Mouse (Mus musculus) E14TG2a.4 (cell line): ENCODE results near the gene Odf2.

Experiments used
- H3K27me3 ChIP-seq: 2 replicates; pipeline ENCODE4 v1.6.1; 2014; ENCODE audit warnings: low read length, control low read depth; ENCODE audit not compliant: insufficient read depth
- H3K36me3 ChIP-seq: 2 replicates; pipeline ENCODE4 v1.6.1; 2014; ENCODE audit warnings: low read length, control low read depth; ENCODE audit not compliant: insufficient read depth
- H3K4me1 ChIP-seq: replicated peaks from 2 replicates; pipeline ENCODE4 v1.6.1; 2014; ENCODE audit warnings: low read depth, low read length, control low read depth
- H3K4me3 ChIP-seq: replicated peaks from 2 replicates; pipeline ENCODE4 v1.5.1; 2014; ENCODE audit warnings: mild to moderate bottlenecking, low read length
- H3K9me3 ChIP-seq: 2 replicates; pipeline ENCODE4 v1.6.1; 2014; ENCODE audit warnings: low read length, control low read depth
- CTCF ChIP-seq: conservative IDR thresholded peaks from 2 replicates; pipeline ENCODE4 v1.5.1; 2014; ENCODE audit warnings: low read length
- NANOG ChIP-seq: IDR thresholded peaks from 2 replicates; pipeline ENCODE4 v1.6.1; 2014; ENCODE audit warnings: borderline replicate concordance, low read length, mixed read lengths
- POU5F1 ChIP-seq: IDR thresholded peaks from 2 replicates; pipeline ENCODE4 v1.6.1; 2014; ENCODE audit warnings: low read length, borderline replicate concordance

The Odf2 gene

GRCm38 (mm10) chr2:29857967-29858366 is 31.1 kb upstream of the Odf2 start:
- H3K36me3 ChIP-seq: no peaks in the 10 kb centered on the region
- peaks cover 65% of the 10 kb centered on the region for H3K4me1 ChIP-seq
- no peak overlapping the region for H3K4me3 ChIP-seq
- H3K9me3 ChIP-seq: no peaks in the 10 kb centered on the region
- TF ChIP-seq NANOG (no peak), CTCF (no peak), POU5F1 (no peak)
- H3K27me3 ChIP-seq: peaks cover 31% of the 10 kb centered on the region

- Histone ChIP-seq H3K27me3 (peaks cover 34% of the 10 kb centered on the region), H3K36me3 (no peaks in the 10 kb centered on the region), H3K9me3 (no peaks in the 10 kb centered on the region), H3K4me3 (no peak overlapping the region), H3K4me1 (peaks cover 56% of the 10 kb centered on the region)
- peak; percentile 99 for TF ChIP-seq CTCF
- no peak for TF ChIP-seq POU5F1
Measured at GRCm38 (mm10) chr2:29858748-29859473, 30.1 kb upstream of the Odf2 start.

- TF ChIP-seq POU5F1: no peak
- no peak for TF ChIP-seq CTCF
- no peak for TF ChIP-seq NANOG
- H3K4me3 ChIP-seq: no peak overlapping the region
Measured at GRCm38 (mm10) chr2:29865125-29865524, 23.9 kb upstream of the Odf2 start.

GRCm38 (mm10) chr2:29868949-29869645 is 19.9 kb upstream of the Odf2 start, which contains the start of gene Cercam:
TSS of gene Cercam (plus strand) at chr2:29869164.
- H3K4me3 ChIP-seq: peak within 1 kb of the TSS; percentile 86
- H3K4me1 ChIP-seq: peaks cover 21% of the 10 kb centered on the region
- peaks cover 21% of the 10 kb centered on the region for H3K36me3 ChIP-seq
- peaks cover 30% of the 10 kb centered on the region for H3K27me3 ChIP-seq
- TF ChIP-seq CTCF (peak; percentile 87), NANOG (no peak)
- H3K9me3 ChIP-seq: no peaks in the 10 kb centered on the region

More at GRCm38 (mm10) chr2:29865125-29865524, 23.9 kb upstream of the Odf2 start:
- peaks cover 30% of the 10 kb centered on the region for H3K27me3 ChIP-seq
- peaks cover 10% of the 10 kb centered on the region for H3K4me1 ChIP-seq
- H3K9me3 ChIP-seq: no peaks in the 10 kb centered on the region
- H3K36me3 ChIP-seq: no peaks in the 10 kb centered on the region

- Histone ChIP-seq H3K4me1 (peaks cover 21% of the 10 kb centered on the region), H3K9me3 (no peaks in the 10 kb centered on the region), H3K27me3 (peaks cover 26% of the 10 kb centered on the region), H3K4me3 (peak overlapping the region; percentile 86), H3K36me3 (peaks cover 23% of the 10 kb centered on the region)
- no peak for TF ChIP-seq CTCF
- TF ChIP-seq NANOG: no peak
- TF ChIP-seq POU5F1: no peak
Measured at GRCm38 (mm10) chr2:29869646-29870451, 19.2 kb upstream of the Odf2 start.

GRCm38 (mm10) chr2:29872581-29873295 is 16.3 kb upstream of the Odf2 start:
- H3K27me3 ChIP-seq: peaks cover 21% of the 10 kb centered on the region
- no peak for TF ChIP-seq NANOG
- TF ChIP-seq POU5F1: no peak
- no peak for TF ChIP-seq CTCF
- no peak overlapping the region for H3K4me3 ChIP-seq
- H3K36me3 ChIP-seq: peaks cover 40% of the 10 kb centered on the region
- no peaks in the 10 kb centered on the region for H3K9me3 ChIP-seq
- H3K4me1 ChIP-seq: peaks cover 21% of the 10 kb centered on the region

GRCm38 (mm10) chr2:29873801-29874200 is 15.2 kb upstream of the Odf2 start:
- no peaks in the 10 kb centered on the region for H3K9me3 ChIP-seq
- peaks cover 46% of the 10 kb centered on the region for H3K36me3 ChIP-seq
- no peak overlapping the region for H3K4me3 ChIP-seq
- peaks cover 25% of the 10 kb centered on the region for H3K27me3 ChIP-seq
- TF ChIP-seq NANOG: no peak
- no peak for TF ChIP-seq POU5F1
- no peak for TF ChIP-seq CTCF
- H3K4me1 ChIP-seq: peaks cover 21% of the 10 kb centered on the region
